Mouse (Mus musculus) gastrocnemius, adult 2 months (tissue): Measurements from ENCODE around the gene Hectd1. TPM values are rescaled to one million over a fixed set of nuclear protein-coding genes. Genes with fewer than 3 reads are reported as not detected.
A peak's percentile ranks its signal among the peaks of the same experiment; 100 is the strongest.

ENCODE experiments used
- DNase-seq: peaks from one replicate; pipeline ENCODE4 v3.0.0; 2022
- H3K27ac ChIP-seq: fragments of 200-600 bp; 2 replicates; pipeline ENCODE4 v1.8.1; 2022; ENCODE audit warnings: mild to moderate bottlenecking
- H3K4me3 ChIP-seq: fragments of 200-600 bp; 2 replicates; pipeline ENCODE4 v1.8.1; 2022; ENCODE audit warnings: mild to moderate bottlenecking, moderate library complexity
- CTCF ChIP-seq: fragments of 200-600 bp; IDR thresholded peaks from 2 replicates; pipeline ENCODE4 v1.8.1; 2022; ENCODE audit warnings: antibody characterized with exemption, mild to moderate bottlenecking, moderate library complexity
- intact Hi-C: fragments of 180-260 bp; cut with DNase I; formaldehyde crosslinking; loops from one replicate; pipeline ENCODE4 v1.15.1; 2025
- long read RNA-seq, 2 experiments: library from polyadenylated mRNA; stranded (forward); transcript quantifications; one replicate each; pipeline ENCODE4 v2.0.0; 2021
- total RNA-seq, 2 experiments: library from RNA; stranded (reverse); gene quantifications; 2 replicates each; pipeline ENCODE4 v1.2.3; 2021

Hectd1 gene
- total RNA-seq: 100 to 1,000 TPM in 1 of 2 experiments, 10 to 100 TPM in 1; 98.6 to 100 TPM
- long read RNA-seq, experiment 1, full-length matches to known transcripts: 4 of 88 reads
- long read RNA-seq, experiment 1, partial matches to known transcripts: 33 of 88 reads
- long read RNA-seq, experiment 1, other reads (novel, unspliced or antisense): 51 of 88 reads
- long read RNA-seq, experiment 2, full-length matches to known transcripts: 8 of 88 reads
- long read RNA-seq, experiment 2, partial matches to known transcripts: 30 of 88 reads
- long read RNA-seq, experiment 2, other reads (novel, unspliced or antisense): 50 of 88 reads

- TF ChIP-seq CTCF: peak; percentile 64
- intact Hi-C loops: loop anchor here (1.0 to 10.0 kb wide), 4 partner anchors 14 to 135 kb away; no protein-coding TSS in a partner anchor
- DNase-seq: peak; percentile 93
- Histone ChIP-seq H3K4me3 (peak within 1 kb of the TSS; percentile 92), H3K27ac (peak within 1 kb of the TSS; percentile 99)
These were observed at the start of gene Hectd1 for GRCm38 (mm10) chr12:51829290-51830076. TSS of gene Hectd1 (minus strand) at chr12:51829536.

- H3K27ac ChIP-seq: no peak overlapping the region
- no peak for DNase-seq
- TF ChIP-seq CTCF: no peak
- H3K4me3 ChIP-seq: no peak overlapping the region
- intact Hi-C loops: no loop called here
These were observed 42.3 kb upstream of the Hectd1 start for GRCm38 (mm10) chr12:51871446-51872144.

GRCm38 (mm10) chr12:51869511-51869910, 40.2 kb upstream of the Hectd1 start:
- no peak for TF ChIP-seq CTCF
- H3K4me3 ChIP-seq: no peak overlapping the region
- H3K27ac ChIP-seq: peak overlapping the region; percentile 70
- no peak for DNase-seq
- intact Hi-C loops: no loop called here

GRCm38 (mm10) chr12:51867076-51867475, 37.7 kb upstream of the Hectd1 start:
- peak overlapping the region; percentile 96 for H3K27ac ChIP-seq
- intact Hi-C loops: no loop called here
- DNase-seq: no peak
- no peak for TF ChIP-seq CTCF
- H3K4me3 ChIP-seq: peak overlapping the region; percentile 64

GRCm38 (mm10) chr12:51866226-51866910, 37.0 kb upstream of the Hectd1 start:
- DNase-seq: peak; percentile 83
- Histone ChIP-seq H3K4me3 (peak overlapping the region; percentile 64), H3K27ac (peak overlapping the region; percentile 96)
- intact Hi-C loops: loop anchor here (1.0 kb wide), 2 partner anchors 22 to 37 kb away; partner anchors contain the start of gene Hectd1
- no peak for TF ChIP-seq CTCF

- peak; percentile 73 for DNase-seq
- TF ChIP-seq CTCF: no peak
- peak overlapping the region; percentile 64 for H3K4me3 ChIP-seq
- intact Hi-C loops: loop anchor here (1.0 kb wide), 2 partner anchors 21 to 36 kb away; partner anchors contain the start of gene Hectd1
- H3K27ac ChIP-seq: peak overlapping the region; percentile 96
These were observed 36.4 kb upstream of the Hectd1 start for GRCm38 (mm10) chr12:51865790-51866179.

- intact Hi-C loops: no loop called here
- TF ChIP-seq CTCF: no peak
- peak overlapping the region; percentile 96 for H3K27ac ChIP-seq
- peak overlapping the region; percentile 64 for H3K4me3 ChIP-seq
- DNase-seq: peak; percentile 59
These were observed 35.9 kb upstream of the Hectd1 start for GRCm38 (mm10) chr12:51865061-51865789.

GRCm38 (mm10) chr12:51863116-51864002, 34.0 kb upstream of the Hectd1 start:
- DNase-seq: no peak
- TF ChIP-seq CTCF: no peak
- Histone ChIP-seq H3K27ac (peak overlapping the region; percentile 96), H3K4me3 (no peak overlapping the region)
- intact Hi-C loops: loop anchor here (2.0 kb wide), 1 partner anchor 17 kb away; no protein-coding TSS in a partner anchor

- no peak for TF ChIP-seq CTCF
- no peak for DNase-seq
- intact Hi-C loops: no loop called here
- H3K4me3 ChIP-seq: no peak overlapping the region
- H3K27ac ChIP-seq: no peak overlapping the region
These were observed 29.0 kb upstream of the Hectd1 start for GRCm38 (mm10) chr12:51858134-51859028.
